Mouse (Mus musculus) embryonic facial prominence, embryonic 15.5 days (tissue): Measurements from ENCODE around the gene Lmln. TPM values are rescaled to one million over a fixed set of nuclear protein-coding genes. Genes with fewer than 3 reads are reported as not detected.
"Not testable (repeated sequence)": the region's sequence is repeated elsewhere in the genome, so short reads cannot be mapped to it uniquely, and the experiment has no call there.

Experiments
- ATAC-seq: fragments of 200-750 bp; cut with Nextera tagmentation; 2 replicates; pipeline ENCODE4 v1.8.0; 2017; ENCODE audit warnings: low read depth, moderate TSS enrichment; ENCODE audit not compliant: insufficient number of reproducible peaks, low FRiP score, low TSS enrichment
- H3K27ac ChIP-seq: fragments of 300-500 bp; sonication (generic); replicated peaks from 2 replicates; pipeline ENCODE4 v1.5.1; 2015; ENCODE audit warnings: mild to moderate bottlenecking, inconsistent platforms
- H3K27me3 ChIP-seq: fragments of 300-500 bp; sonication (generic); 2 replicates; pipeline ENCODE4 v1.6.1; 2015; ENCODE audit warnings: inconsistent platforms
- H3K36me3 ChIP-seq: fragments of 300-500 bp; sonication (generic); 2 replicates; pipeline ENCODE4 v1.6.1; 2015; ENCODE audit warnings: mild to moderate bottlenecking, inconsistent platforms
- H3K4me1 ChIP-seq: fragments of 300-500 bp; sonication (generic); 2 replicates; pipeline ENCODE4 v1.6.1; 2015; ENCODE audit warnings: inconsistent platforms
- H3K4me2 ChIP-seq: fragments of 300-500 bp; sonication (generic); replicated peaks from 2 replicates; pipeline ENCODE4 v1.6.1; 2015; ENCODE audit warnings: mild to moderate bottlenecking, inconsistent platforms
- H3K4me3 ChIP-seq: fragments of 300-500 bp; sonication (generic); replicated peaks from 2 replicates; pipeline ENCODE4 v1.5.1; 2015; ENCODE audit warnings: mild to moderate bottlenecking, inconsistent platforms
- H3K9ac ChIP-seq: fragments of 300-500 bp; sonication (generic); 2 replicates; pipeline ENCODE4 v1.6.1; 2015; ENCODE audit warnings: inconsistent platforms
- H3K9me3 ChIP-seq: fragments of 300-500 bp; sonication (generic); replicated peaks from 2 replicates; pipeline ENCODE4 v1.6.1; 2016; ENCODE audit warnings: inconsistent platforms
- WGBS: fragments of 180-500 bp; shearing (Covaris S2); methylation state at CpG from one replicate; pipeline ENCODE4 v1.1.7; 2015; 5-methylcytosine and 5-hydroxymethylcytosine counted together
- polyA plus RNA-seq: library from polyadenylated mRNA; unstranded; fragments of >200 nt; fragmentation: Nextera tagmentation; extraction: Ambion mirVana; gene quantifications from 2 replicates; pipeline ENCODE4 v1.2.1, GENCODE M21; 2015

Gene Lmln
- polyA plus RNA-seq, 1 experiment from 2014 or later, result 2.3 TPM

- Histone ChIP-seq H3K9me3 (no peaks in the 10 kb centered on the region), H3K4me2 (no peak overlapping the region), H3K27me3 (no peaks in the 10 kb centered on the region), H3K4me1 (no peaks in the 10 kb centered on the region; the same call in 1 of the 2 replicates), H3K9ac (no peak overlapping the region), H3K36me3 (no peaks in the 10 kb centered on the region), H3K4me3 (no peak overlapping the region), H3K27ac (no peak overlapping the region)
- 67% methylated on average over 13 of the region's 13 CpGs for WGBS
- no peak for ATAC-seq
Measured at GRCm38 (mm10) chr16:33163330-33164090, 101.2 kb downstream of the Lmln start.

- ATAC-seq, H3K4me3 ChIP-seq, H3K27ac ChIP-seq, H3K4me2 ChIP-seq, H3K36me3 ChIP-seq, H3K9me3 ChIP-seq, H3K27me3 ChIP-seq, H3K4me1 ChIP-seq, H3K9ac ChIP-seq: not testable (repeated sequence)
- WGBS, result 66% methylated on average over 6 of the region's 6 CpGs
Measured at GRCm38 (mm10) chr16:33166284-33166683, 104.0 kb downstream of the Lmln start.

- H3K4me3 ChIP-seq, result no peak overlapping the region
- WGBS, result 35% methylated on average over 5 of the region's 5 CpGs
- H3K27me3 ChIP-seq, result no peaks in the 10 kb centered on the region
- no peaks in the 10 kb centered on the region for H3K9me3 ChIP-seq
- no peaks in the 10 kb centered on the region; the same call in 1 of the 2 replicates for H3K4me1 ChIP-seq
- H3K4me2 ChIP-seq, result no peak overlapping the region
- ATAC-seq, result no peak
- no peaks in the 10 kb centered on the region for H3K36me3 ChIP-seq
- no peak overlapping the region for H3K9ac ChIP-seq
- H3K27ac ChIP-seq, result no peak overlapping the region
Measured at GRCm38 (mm10) chr16:33167537-33167936, 105.2 kb downstream of the Lmln start.

DNA sequence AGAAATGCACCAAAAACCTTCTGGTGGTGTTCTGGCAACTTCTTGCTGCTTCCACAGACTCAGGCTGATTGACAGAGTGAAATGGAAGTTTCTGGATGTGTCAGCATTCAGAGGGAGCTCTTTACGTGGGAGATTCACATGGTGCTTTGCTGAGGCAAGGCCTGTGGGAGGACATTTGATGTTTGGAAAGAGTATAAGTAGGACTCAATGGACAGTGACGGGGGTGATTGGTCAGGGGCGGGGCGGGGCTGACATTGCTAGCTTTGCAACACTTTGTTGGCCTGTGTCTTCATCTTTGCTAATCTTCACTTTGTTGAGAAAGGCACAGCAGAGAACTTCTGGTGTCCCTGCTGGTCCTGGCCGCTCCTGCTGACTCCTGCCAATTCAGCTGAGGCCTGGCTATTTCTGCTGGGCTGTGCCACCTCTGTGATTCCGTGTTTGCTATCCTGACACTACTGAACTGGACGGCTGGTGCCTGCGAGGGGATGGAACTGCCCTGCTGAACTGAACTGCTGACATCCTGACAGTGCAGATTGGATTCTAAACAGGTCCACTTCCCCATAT is 107.2 kb downstream of the Lmln start:
- no peak overlapping the region for H3K4me3 ChIP-seq
- no peak overlapping the region for H3K27ac ChIP-seq
- no peaks in the 10 kb centered on the region for H3K36me3 ChIP-seq
- no peak for ATAC-seq
- WGBS, result 77% methylated on average over 8 of the region's 8 CpGs
- H3K9ac ChIP-seq, result no peak overlapping the region
- H3K4me1 ChIP-seq, result no peaks in the 10 kb centered on the region
- H3K9me3 ChIP-seq, result no peaks in the 10 kb centered on the region
- no peaks in the 10 kb centered on the region for H3K27me3 ChIP-seq
- no peak overlapping the region for H3K4me2 ChIP-seq

- 68% methylated on average over 9 of the region's 9 CpGs for WGBS
- no peaks in the 10 kb centered on the region for H3K9me3 ChIP-seq
- no peaks in the 10 kb centered on the region for H3K4me1 ChIP-seq
- no peaks in the 10 kb centered on the region for H3K36me3 ChIP-seq
- H3K4me3 ChIP-seq, result no peak overlapping the region
- no peak overlapping the region for H3K4me2 ChIP-seq
- no peaks in the 10 kb centered on the region for H3K27me3 ChIP-seq
- no peak for ATAC-seq
- no peak overlapping the region for H3K27ac ChIP-seq
- H3K9ac ChIP-seq, result no peak overlapping the region
Measured at GRCm38 (mm10) chr16:33170716-33171587, 108.6 kb downstream of the Lmln start.

DNA sequence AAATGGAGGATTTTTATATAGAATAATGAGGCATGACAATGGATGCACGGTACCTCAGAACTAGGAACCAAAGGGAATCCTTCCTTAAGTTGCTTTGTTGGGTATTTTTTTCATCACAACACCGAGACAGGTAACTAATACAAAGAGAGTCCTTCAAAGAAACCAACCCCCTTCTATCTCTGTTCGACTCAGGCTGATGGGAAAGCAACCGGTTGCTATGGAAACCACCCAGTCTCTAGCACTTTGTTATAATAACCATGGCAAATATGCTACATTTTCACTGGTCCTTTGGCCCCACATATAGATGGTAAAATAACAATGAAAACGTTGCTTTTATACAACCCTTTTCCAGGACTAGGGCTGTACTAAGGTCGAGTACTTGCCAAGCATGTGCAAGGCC is 109.5 kb downstream of the Lmln start:
- H3K4me3 ChIP-seq, result no peak overlapping the region
- H3K4me1 ChIP-seq, result no peaks in the 10 kb centered on the region
- no peak overlapping the region for H3K4me2 ChIP-seq
- H3K9me3 ChIP-seq, result no peaks in the 10 kb centered on the region
- no peaks in the 10 kb centered on the region for H3K36me3 ChIP-seq
- no peaks in the 10 kb centered on the region for H3K27me3 ChIP-seq
- no peak overlapping the region for H3K27ac ChIP-seq
- no peak overlapping the region for H3K9ac ChIP-seq
- 74% methylated on average over 6 of the region's 6 CpGs for WGBS
- no peak for ATAC-seq

DNA sequence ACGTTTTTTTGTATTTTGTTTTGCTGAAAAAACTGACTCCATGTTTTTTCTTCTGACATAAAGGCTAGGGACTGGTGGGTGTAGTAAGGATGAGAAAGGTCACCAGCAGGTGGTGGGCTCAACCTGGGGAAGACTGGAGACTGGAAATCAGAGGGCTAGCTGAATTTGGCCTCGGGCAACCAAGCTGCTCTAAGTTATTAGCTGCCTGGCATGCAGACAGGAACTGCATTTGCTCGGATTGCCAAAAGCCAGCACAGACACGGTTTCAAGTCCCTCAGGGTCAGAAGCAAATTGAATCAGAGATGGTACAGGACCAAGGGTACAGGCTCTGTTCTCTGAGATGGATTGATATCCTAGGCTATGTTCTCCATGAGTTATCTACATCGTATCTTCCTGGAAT is 110.8 kb downstream of the Lmln start:
- Histone ChIP-seq H3K27me3 (no peaks in the 10 kb centered on the region), H3K4me3 (no peak overlapping the region), H3K9ac (no peak overlapping the region), H3K36me3 (no peaks in the 10 kb centered on the region), H3K27ac (no peak overlapping the region), H3K4me2 (no peak overlapping the region), H3K9me3 (no peaks in the 10 kb centered on the region), H3K4me1 (no peaks in the 10 kb centered on the region)
- no peak for ATAC-seq
- whole genome bisulfite sequencing, result 49% methylated on average over 5 of the region's 5 CpGs

DNA sequence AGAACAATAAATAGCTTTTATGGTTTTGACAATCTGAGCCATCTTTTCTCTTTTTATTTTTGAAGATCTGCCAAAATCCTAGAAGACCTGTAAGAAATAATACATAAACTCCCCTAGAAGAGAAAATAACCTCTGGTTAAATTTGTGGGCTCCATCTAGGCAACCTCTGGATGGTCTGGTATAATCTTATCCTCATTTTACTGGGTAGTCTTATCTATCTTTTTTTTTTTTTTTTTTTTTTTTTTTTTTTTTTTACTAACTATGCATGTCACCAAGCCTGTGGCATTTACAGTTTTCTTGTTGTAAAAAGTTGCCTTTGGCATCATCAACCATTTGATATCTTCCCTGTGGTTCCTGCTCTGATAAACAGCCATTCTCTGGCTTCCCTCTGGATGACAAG is 112.4 kb downstream of the Lmln start:
- H3K4me2 ChIP-seq, result no peak overlapping the region
- no peak for ATAC-seq
- H3K4me1 ChIP-seq, result no peaks in the 10 kb centered on the region
- no peaks in the 10 kb centered on the region for H3K36me3 ChIP-seq
- H3K9me3 ChIP-seq, result no peaks in the 10 kb centered on the region
- no peak overlapping the region for H3K4me3 ChIP-seq
- H3K9ac ChIP-seq, result no peak overlapping the region
- H3K27ac ChIP-seq, result no peak overlapping the region
- no peaks in the 10 kb centered on the region for H3K27me3 ChIP-seq

GRCm38 (mm10) chr16:33176831-33177230 is 114.5 kb downstream of the Lmln start:
- not testable (repeated sequence) for H3K4me1 ChIP-seq, H3K36me3 ChIP-seq, H3K9ac ChIP-seq, H3K27me3 ChIP-seq, H3K27ac ChIP-seq, H3K4me2 ChIP-seq, H3K9me3 ChIP-seq, H3K4me3 ChIP-seq, ATAC-seq
- WGBS, result 87% methylated on average over 5 of the region's 5 CpGs
